Mouse (Mus musculus) megakaryocyte, embryonic 14.5 days (primary cell): Measurements from ENCODE around the gene Ergic3. TPM values are rescaled to one million over a fixed set of nuclear protein-coding genes. Genes with fewer than 3 reads are reported as not detected.

Source experiments
- H3K27me3 ChIP-seq: replicated peaks from 2 replicates; pipeline ENCODE3; 2012; ENCODE audit warnings: inconsistent platforms
- H3K36me3 ChIP-seq: replicated peaks from 2 replicates; pipeline ENCODE3; 2012; ENCODE audit warnings: low read length, inconsistent platforms, mixed read lengths
- H3K4me1 ChIP-seq: 2 replicates; pipeline ENCODE4 v1.6.1; 2012; ENCODE audit warnings: inconsistent platforms
- H3K4me3 ChIP-seq: replicated peaks from 2 replicates; pipeline ENCODE3; 2012; ENCODE audit warnings: moderate library complexity, mild to moderate bottlenecking, inconsistent platforms
- H3K9me3 ChIP-seq: 2 replicates; pipeline ENCODE4 v1.6.1; 2012; ENCODE audit warnings: inconsistent platforms
- FLI1 ChIP-seq: IDR thresholded peaks from 2 replicates; pipeline ENCODE4 v1.6.1; 2012; ENCODE audit warnings: low read length, inconsistent platforms, mixed read lengths
- GATA1 ChIP-seq: IDR thresholded peaks from 3 replicates; pipeline ENCODE4 v1.6.1; 2012; ENCODE audit warnings: mixed read lengths, low read length, inconsistent platforms, borderline replicate concordance
- polyA plus RNA-seq: library from polyadenylated mRNA; stranded (reverse); fragments of >175 nt; gene quantifications from 2 replicates; pipeline ENCODE4 v1.2.3, GENCODE M21; 2012; ENCODE audit warnings: low replicate concordance; ENCODE audit not compliant: insufficient read depth

Gene Ergic3
- polyA plus RNA-seq, 1 experiment = 93.8 TPM

- H3K9me3 ChIP-seq = peaks cover 18% of the 10 kb centered on the region
- peaks cover 7% of the 10 kb centered on the region for H3K4me1 ChIP-seq
- peaks cover 58% of the 10 kb centered on the region for H3K27me3 ChIP-seq
- H3K4me3 ChIP-seq = peak within 1 kb of the TSS; percentile 42
- no peaks in the 10 kb centered on the region for H3K36me3 ChIP-seq
- TF ChIP-seq GATA1 (no peak), FLI1 (no peak)
These were observed 45.0 kb downstream of the Ergic3 start, which contains the start of gene Fer1l4 for GRCm38 (mm10) chr2:156052816-156053215. TSS of gene Fer1l4 (minus strand) at chr2:156052947.

- peak within 1 kb of the TSS; percentile 94 for H3K4me3 ChIP-seq
- TF ChIP-seq FLI1 (no peak), GATA1 (no peak)
These were observed 57.5 kb downstream of the Ergic3 start, which contains the start of gene Spag4 for GRCm38 (mm10) chr2:156065099-156066041. TSS of gene Spag4 (plus strand) at chr2:156065175.

GRCm38 (mm10) chr2:156066126-156066525, 58.3 kb downstream of the Ergic3 start:
- Histone ChIP-seq H3K4me3 (peak overlapping the region; percentile 94), H3K27me3 (peaks cover 13% of the 10 kb centered on the region)

More at GRCm38 (mm10) chr2:156065099-156066041, 57.5 kb downstream of the Ergic3 start, which contains the start of gene Spag4:
- Histone ChIP-seq H3K9me3 (peaks cover 3% of the 10 kb centered on the region; the same call in 1 of the 2 replicates), H3K4me1 (peaks cover 10% of the 10 kb centered on the region), H3K36me3 (peaks cover 30% of the 10 kb centered on the region), H3K27me3 (peaks cover 16% of the 10 kb centered on the region)

More at GRCm38 (mm10) chr2:156066126-156066525, 58.3 kb downstream of the Ergic3 start:
- Histone ChIP-seq H3K9me3 (peaks cover 3% of the 10 kb centered on the region; the same call in 1 of the 2 replicates), H3K4me1 (peaks cover 10% of the 10 kb centered on the region), H3K36me3 (peaks cover 35% of the 10 kb centered on the region)
- TF ChIP-seq GATA1 (no peak), FLI1 (no peak)

Other genes with a start within 250 kb of the Ergic3 start
- not detected in 2 replicates for gene Mmp24, start 232.7 kb upstream of the Ergic3 start, polyA plus RNA-seq
- 30.5 and 31.7 TPM in 2 replicates for gene BC029722, start 188.6 kb upstream of the Ergic3 start, polyA plus RNA-seq
- gene Eif6, start 181.1 kb upstream of the Ergic3 start, polyA plus RNA-seq = 266 and 882 TPM in 2 replicates
- 0.03 and 0.55 TPM in 2 replicates for gene Fam83c, start 173.2 kb upstream of the Ergic3 start, polyA plus RNA-seq
- 2.6 and 2.8 TPM in 2 replicates for gene Uqcc1, start 77.7 kb upstream of the Ergic3 start, polyA plus RNA-seq
- gene Gm15557, start 67.3 kb upstream of the Ergic3 start, polyA plus RNA-seq = not detected in 2 replicates
- gene Gdf5, start 62.7 kb upstream of the Ergic3 start, polyA plus RNA-seq = not detected in 2 replicates
- gene Cep250, start 51.6 kb upstream of the Ergic3 start, polyA plus RNA-seq = 7.1 and 19.6 TPM in 2 replicates
- not detected in 2 replicates for gene 6430550D23Rik, start 68 bp upstream of the Ergic3 start, polyA plus RNA-seq
- gene Fer1l4, start 44.9 kb downstream of the Ergic3 start, polyA plus RNA-seq = not detected in 2 replicates
- gene Spag4, start 57.1 kb downstream of the Ergic3 start, polyA plus RNA-seq = 2.2 TPM in 1 of 2 replicates, not detected in the other
- 17.2 and 27.7 TPM in 2 replicates for gene Cpne1, start 103.9 kb downstream of the Ergic3 start, polyA plus RNA-seq
- 2.3 and 7.1 TPM in 2 replicates for gene Rbm12, start 103.9 kb downstream of the Ergic3 start, polyA plus RNA-seq
- gene Gm28036, start 119.0 kb downstream of the Ergic3 start, polyA plus RNA-seq = not detected in 2 replicates
- 248 and 453 TPM in 2 replicates for gene Romo1, start 136.0 kb downstream of the Ergic3 start, polyA plus RNA-seq
- gene Nfs1, start 136.1 kb downstream of the Ergic3 start, polyA plus RNA-seq = 5.4 and 12.7 TPM in 2 replicates
- 68.5 and 230 TPM in 2 replicates for gene Rbm39, start 172.2 kb downstream of the Ergic3 start, polyA plus RNA-seq
- gene Phf20, start 188.4 kb downstream of the Ergic3 start, polyA plus RNA-seq = 31.7 and 56.9 TPM in 2 replicates